Mouse (Mus musculus): ENCODE measurements at regions not wholly inside any gene's neighbourhood (a gene's known extent, or its start where the extent isn't known, plus 50 kb on each side); places are given as distances from the start of the nearest gene placed in this dataset.

GRCm38 (mm10) chr3:41348795-41349194 is 206.7 kb upstream of the Jade1 start:
- no peak overlapping the region for H3K27ac ChIP-seq
- no peaks in the 10 kb centered on the region for H3K9me3 ChIP-seq (replicated peaks)
- H3K36me3 ChIP-seq: no peaks in the 10 kb centered on the region
- no peaks in the 10 kb centered on the region for H3K27me3 ChIP-seq (replicated peaks)
- H3K9ac ChIP-seq: no peak overlapping the region
- no peak for ATAC-seq
- H3K4me2 ChIP-seq: no peak overlapping the region
- H3K4me1 ChIP-seq: no peaks in the 10 kb centered on the region
- 50% methylated on average over 1 of the region's 1 CpGs for WGBS (ENCODE audit: insufficient replicate concordance)
- no peak overlapping the region for H3K4me3 ChIP-seq

- no peak overlapping the region for H3K9ac ChIP-seq
- H3K4me1 ChIP-seq: no peaks in the 10 kb centered on the region
- H3K4me2 ChIP-seq: no peak overlapping the region
- H3K27ac ChIP-seq: no peak overlapping the region
- no peaks in the 10 kb centered on the region for H3K27me3 ChIP-seq (replicated peaks)
- H3K9me3 ChIP-seq (replicated peaks): no peaks in the 10 kb centered on the region
- H3K36me3 ChIP-seq: no peaks in the 10 kb centered on the region
- no peak overlapping the region for H3K4me3 ChIP-seq
- ATAC-seq: no peak
- WGBS (ENCODE audit: insufficient replicate concordance): 59% methylated on average over 5 of the region's 5 CpGs
Observed at GRCm38 (mm10) chr3:41346863-41347262, 208.7 kb upstream of the Jade1 start.

GRCm38 (mm10) chr3:41343431-41343830 is 212.1 kb upstream of the Jade1 start:
- H3K4me2 ChIP-seq: no peak overlapping the region
- 65% methylated on average over 2 of the region's 2 CpGs for WGBS (ENCODE audit: insufficient replicate concordance)
- H3K9me3 ChIP-seq (replicated peaks): no peaks in the 10 kb centered on the region
- no peaks in the 10 kb centered on the region for H3K4me1 ChIP-seq
- ATAC-seq: no peak
- no peak overlapping the region for H3K9ac ChIP-seq
- no peaks in the 10 kb centered on the region for H3K36me3 ChIP-seq
- no peak overlapping the region for H3K27ac ChIP-seq
- H3K4me3 ChIP-seq: no peak overlapping the region
- H3K27me3 ChIP-seq (replicated peaks): no peaks in the 10 kb centered on the region

GRCm38 (mm10) chr3:41332481-41332880 is 223.1 kb upstream of the Jade1 start:
- no peak for ATAC-seq
- H3K4me3 ChIP-seq: no peak overlapping the region
- WGBS (ENCODE audit: insufficient replicate concordance): 54% methylated on average over 7 of the region's 7 CpGs
- 0 out of 2 replicates have a peak, but pooled peaks cover 3% of the 10 kb centered on the region for H3K9me3 ChIP-seq (replicated peaks)
- H3K4me1 ChIP-seq: no peaks in the 10 kb centered on the region
- no peak overlapping the region for H3K27ac ChIP-seq
- H3K4me2 ChIP-seq: no peak overlapping the region
- H3K27me3 ChIP-seq (replicated peaks): no peaks in the 10 kb centered on the region
- H3K36me3 ChIP-seq: no peaks in the 10 kb centered on the region
- no peak overlapping the region for H3K9ac ChIP-seq

- 66% methylated on average over 5 of the region's 5 CpGs for WGBS (ENCODE audit: insufficient replicate concordance)
Observed at GRCm38 (mm10) chr3:41330356-41330755, 225.2 kb upstream of the Jade1 start.

GRCm38 (mm10) chr3:41328828-41329227 is 226.7 kb upstream of the Jade1 start:
- WGBS (ENCODE audit: insufficient replicate concordance): 61% methylated on average over 1 of the region's 1 CpGs
- H3K4me3 ChIP-seq: no peak overlapping the region

More at GRCm38 (mm10) chr3:41330356-41330755, 225.2 kb upstream of the Jade1 start:
- Histone ChIP-seq H3K9me3 (replicated peaks) (0 out of 2 replicates have a peak, but pooled peaks cover 3% of the 10 kb centered on the region), H3K4me3 (no peak overlapping the region), H3K27ac (no peak overlapping the region), H3K36me3 (no peaks in the 10 kb centered on the region), H3K4me2 (no peak overlapping the region), H3K27me3 (replicated peaks) (no peaks in the 10 kb centered on the region), H3K9ac (no peak overlapping the region), H3K4me1 (no peaks in the 10 kb centered on the region)
- no peak for ATAC-seq

GRCm38 (mm10) chr3:41326211-41327104 is 229.1 kb upstream of the Jade1 start:
- Histone ChIP-seq H3K4me3 (no peak overlapping the region), H3K27ac (no peak overlapping the region), H3K9me3 (replicated peaks) (no peaks in the 10 kb centered on the region), H3K9ac (no peak overlapping the region), H3K36me3 (no peaks in the 10 kb centered on the region), H3K27me3 (replicated peaks) (no peaks in the 10 kb centered on the region), H3K4me1 (no peaks in the 10 kb centered on the region), H3K4me2 (no peak overlapping the region)
- WGBS (ENCODE audit: insufficient replicate concordance): 50% methylated on average over 12 of the region's 12 CpGs
- no peak for ATAC-seq

More at GRCm38 (mm10) chr3:41328828-41329227, 226.7 kb upstream of the Jade1 start:
- no peaks in the 10 kb centered on the region for H3K36me3 ChIP-seq
- no peak overlapping the region for H3K27ac ChIP-seq
- no peak overlapping the region for H3K4me2 ChIP-seq
- no peaks in the 10 kb centered on the region for H3K27me3 ChIP-seq (replicated peaks)
- H3K4me1 ChIP-seq: no peaks in the 10 kb centered on the region
- H3K9ac ChIP-seq: no peak overlapping the region
- ATAC-seq: no peak
- H3K9me3 ChIP-seq (replicated peaks): no peaks in the 10 kb centered on the region

GRCm38 (mm10) chr3:41321808-41322207 is 233.7 kb upstream of the Jade1 start:
- H3K27me3 ChIP-seq (replicated peaks): no peaks in the 10 kb centered on the region
- WGBS (ENCODE audit: insufficient replicate concordance): 64% methylated on average over 1 of the region's 1 CpGs
- H3K4me2 ChIP-seq: no peak overlapping the region

GRCm38 (mm10) chr3:41319214-41319856 is 236.2 kb upstream of the Jade1 start:
- Histone ChIP-seq H3K27me3 (replicated peaks) (no peaks in the 10 kb centered on the region), H3K36me3 (no peaks in the 10 kb centered on the region), H3K27ac (no peak overlapping the region), H3K4me1 (no peaks in the 10 kb centered on the region), H3K9ac (no peak overlapping the region), H3K4me3 (no peak overlapping the region), H3K4me2 (no peak overlapping the region), H3K9me3 (replicated peaks) (no peaks in the 10 kb centered on the region)
- ATAC-seq: no peak
- WGBS (ENCODE audit: insufficient replicate concordance): 40% methylated on average over 5 of the region's 5 CpGs

More at GRCm38 (mm10) chr3:41321808-41322207, 233.7 kb upstream of the Jade1 start:
- Histone ChIP-seq H3K9me3 (replicated peaks) (no peaks in the 10 kb centered on the region), H3K4me1 (no peaks in the 10 kb centered on the region), H3K36me3 (no peaks in the 10 kb centered on the region), H3K4me3 (no peak overlapping the region), H3K27ac (no peak overlapping the region), H3K9ac (no peak overlapping the region)
- no peak for ATAC-seq

GRCm38 (mm10) chr3:41318232-41319131 is 235.6 kb upstream of the Pgrmc2 start:
- Histone ChIP-seq H3K27ac (no peak overlapping the region), H3K4me2 (no peak overlapping the region), H3K9ac (no peak overlapping the region), H3K36me3 (no peaks in the 10 kb centered on the region), H3K4me1 (no peaks in the 10 kb centered on the region), H3K27me3 (replicated peaks) (no peaks in the 10 kb centered on the region), H3K9me3 (replicated peaks) (no peaks in the 10 kb centered on the region), H3K4me3 (no peak overlapping the region)
- no peak for ATAC-seq
- WGBS (ENCODE audit: insufficient replicate concordance): 62% methylated on average over 12 of the region's 12 CpGs

GRCm38 (mm10) chr3:41317170-41317569 is 234.3 kb upstream of the Pgrmc2 start:
- WGBS (ENCODE audit: insufficient replicate concordance): 43% methylated on average over 4 of the region's 4 CpGs
- no peak for ATAC-seq
- Histone ChIP-seq H3K4me3 (no peak overlapping the region), H3K27me3 (replicated peaks) (no peaks in the 10 kb centered on the region), H3K9me3 (replicated peaks) (no peaks in the 10 kb centered on the region), H3K9ac (no peak overlapping the region), H3K4me2 (no peak overlapping the region), H3K36me3 (no peaks in the 10 kb centered on the region), H3K27ac (no peak overlapping the region), H3K4me1 (no peaks in the 10 kb centered on the region)

Measured in liver, embryonic 12.5 days (tissue).